In the genomic region with DNA sequence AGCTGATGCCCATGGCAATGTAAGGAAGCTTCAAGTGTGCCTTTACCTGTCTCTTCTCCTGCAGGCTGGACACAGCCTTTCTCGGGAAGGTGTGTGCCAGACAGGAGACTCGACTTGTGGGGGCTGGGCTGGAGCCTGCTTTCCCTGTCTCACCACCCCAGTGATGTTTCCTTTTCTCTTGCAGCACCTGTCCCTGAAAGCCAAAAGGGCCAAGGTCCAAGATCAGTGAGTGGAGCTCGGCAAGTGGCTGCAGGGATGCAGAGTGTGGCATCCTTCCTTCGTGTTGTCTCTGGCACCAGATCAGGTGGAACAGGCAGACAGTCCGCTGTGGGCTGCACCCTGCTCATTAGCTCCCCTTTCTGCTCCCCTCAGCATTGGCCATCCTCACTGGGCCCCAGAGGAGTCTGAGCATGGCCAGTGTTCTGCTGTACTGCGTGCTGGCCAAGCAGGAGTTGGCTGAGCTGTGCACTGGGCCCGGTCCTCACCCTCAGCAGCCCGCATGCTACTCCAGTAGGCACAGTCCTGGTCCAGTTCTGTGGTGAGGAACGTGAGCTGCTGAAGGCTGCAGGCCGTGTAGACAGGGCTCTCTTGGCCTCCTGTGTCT, we compare ENCODE assay signal across 18 mouse cellular contexts.
DNase-seq lines count a peak whose midpoint lies in the region; ATAC-seq and TF ChIP-seq lines count a peak whose summit lies in the region.
"Had no signal": no experiment of that assay in that cellular context is flagged by ENCODE, and none has a peak within 500 bp of the region (broad histone marks: within the 10 kb centered on the region; RNA-seq: fewer than 3 reads in every experiment).

No protein-coding gene starts in this region.

- no peak for TF ChIP-seq CTCF in gastrocnemius, adult 2 months (IDR thresholded peaks at IDR 0.05)

- peaks cover 27% of the 10 kb centered on the region; the same call in 1 of the 2 replicates for H3K36me3 ChIP-seq in kidney, embryonic 16.5 days (ENCODE audit: insufficient read depth, low read length)
- H3K36me3 ChIP-seq in intestine, embryonic 14.5 days (ENCODE audit: control insufficient read depth, insufficient read depth, low read length), result peaks cover 33% of the 10 kb centered on the region; the same call in 1 of the 2 replicates
- 0 out of 2 replicates have a peak, but pooled peaks cover 2% of the 10 kb centered on the region for H3K36me3 ChIP-seq in stomach, embryonic 15.5 days

- H3K4me3 ChIP-seq in gastrocnemius, adult 2 months, result no peak overlapping the region
- H3K4me3 ChIP-seq in kidney, embryonic 16.5 days (ENCODE audit: low read length), result no peak overlapping the region
- no peak overlapping the region for H3K4me3 ChIP-seq in intestine, embryonic 14.5 days (ENCODE audit: low read depth, low read length)
- no peak overlapping the region for H3K4me3 ChIP-seq in stomach, embryonic 15.5 days (replicated peaks)

- H3K9me3 ChIP-seq in kidney, embryonic 16.5 days (ENCODE audit: low read length), result no peaks in the 10 kb centered on the region
- no peaks in the 10 kb centered on the region for H3K9me3 ChIP-seq in intestine, embryonic 14.5 days (ENCODE audit: control insufficient read depth, low read length)
- H3K9me3 ChIP-seq in stomach, embryonic 15.5 days, result no peaks in the 10 kb centered on the region
- H3K9me3 ChIP-seq: G1E had no signal

- peak; percentile 39 for DNase-seq in gastrocnemius, adult 2 months
- DNase-seq in gastrocnemius, postnatal 36 days, result no peak
- DNase-seq in kidney, adult 8-10 months, result peak; percentile 2 to 6
- DNase-seq in intestine, embryonic 14.5 days (ENCODE audit: low spot score), result no peak
- no peak for DNase-seq in frontal cortex, postnatal 25 days (ENCODE audit: low spot score in 2 of 2)
- DNase-seq in spleen, postnatal 10 days (ENCODE audit: low spot score in 2 of 2), result no peak
- DNase-seq: adrenal gland, postnatal 14 days; cerebellum, adult 11 months; heart, postnatal 10 days; lung, adult 18-20 months; lung, postnatal 36 days; right cerebral cortex, postnatal 25 days; thymus, adult 18-20 months; thymus, postnatal 4 days had no signal

- no peak overlapping the region for H3K27ac ChIP-seq in gastrocnemius, adult 2 months
- H3K27ac ChIP-seq in kidney, embryonic 16.5 days (ENCODE audit: low read length), result no peak overlapping the region
- H3K27ac ChIP-seq in intestine, embryonic 14.5 days (ENCODE audit: low read depth), result peak overlapping the region; percentile 75; the same call in 1 of the 2 replicates
- no peak overlapping the region for H3K27ac ChIP-seq in stomach, embryonic 15.5 days

- no peaks in the 10 kb centered on the region for H3K27me3 ChIP-seq in kidney, embryonic 16.5 days (ENCODE audit: insufficient read depth, low read length)
- no peaks in the 10 kb centered on the region for H3K27me3 ChIP-seq in intestine, embryonic 14.5 days (replicated peaks; ENCODE audit: control insufficient read depth, insufficient read depth, low read length)
- H3K27me3 ChIP-seq in stomach, embryonic 15.5 days (replicated peaks), result no peaks in the 10 kb centered on the region

- 89% methylated on average over 10 of the region's 10 CpGs for WGBS in kidney, embryonic 16.5 days
- WGBS in intestine, embryonic 14.5 days, result 72% methylated on average over 10 of the region's 10 CpGs
- 84% methylated on average over 10 of the region's 10 CpGs for WGBS in stomach, embryonic 15.5 days

- intact Hi-C loops in gastrocnemius, adult 2 months (cut with DNase I), result no loop called here
- intact Hi-C loops in gastrocnemius, postnatal 36 days (cut with DNase I), result no loop called here

- no peak overlapping the region for H3K4me2 ChIP-seq in kidney, embryonic 16.5 days (replicated peaks; ENCODE audit: low read depth, low read length)
- H3K4me2 ChIP-seq in intestine, embryonic 14.5 days (ENCODE audit: low read length), result no peak overlapping the region
- H3K4me2 ChIP-seq in stomach, embryonic 15.5 days, result no peak overlapping the region
- H3K4me2 ChIP-seq: heart, embryonic 11.5 days had no signal

- H3K4me1 ChIP-seq in kidney, embryonic 16.5 days (ENCODE audit: insufficient read depth, low read length), result no peaks in the 10 kb centered on the region
- H3K4me1 ChIP-seq in intestine, embryonic 14.5 days (replicated peaks; ENCODE audit: control insufficient read depth, insufficient read depth, low read length), result peaks cover 21% of the 10 kb centered on the region
- H3K4me1 ChIP-seq in stomach, embryonic 15.5 days, result peaks cover 4% of the 10 kb centered on the region; the same call in 1 of the 2 replicates

- no peak for ATAC-seq in kidney, embryonic 16.5 days (ENCODE audit: low FRiP score, low TSS enrichment)
- peak; percentile 56 for ATAC-seq in intestine, embryonic 14.5 days (replicated peaks; ENCODE audit: low FRiP score, low TSS enrichment, low read depth)
- ATAC-seq in stomach, embryonic 15.5 days (ENCODE audit: insufficient read depth, low FRiP score, low read depth), result 0 out of 2 replicates have a peak, but pooled peaks have one; percentile 12

- H3K9ac ChIP-seq in kidney, embryonic 16.5 days (replicated peaks; ENCODE audit: low read length), result no peak overlapping the region
- H3K9ac ChIP-seq in intestine, embryonic 14.5 days (ENCODE audit: low read length), result no peak overlapping the region
- H3K9ac ChIP-seq in stomach, embryonic 15.5 days, result no peak overlapping the region

Comparison
In these comparisons a context has a peak if more than half of its experiments do, and no peak if none do; other contexts are left out.
1. DNase-seq: peak in gastrocnemius, adult 2 months (single experiment) and kidney, adult 8-10 months (2 of 2); none in gastrocnemius, postnatal 36 days (0 of 2), intestine, embryonic 14.5 days (single experiment), frontal cortex, postnatal 25 days (0 of 2) and spleen, postnatal 10 days (0 of 2).